Mouse (Mus musculus): ENCODE results near the gene Tacr1. TPM values are rescaled to one million over a fixed set of nuclear protein-coding genes. Genes with fewer than 3 reads are reported as not detected.

The Tacr1 gene
- total RNA-seq, 2 experiments from 2014 or later, result not detected

DNA sequence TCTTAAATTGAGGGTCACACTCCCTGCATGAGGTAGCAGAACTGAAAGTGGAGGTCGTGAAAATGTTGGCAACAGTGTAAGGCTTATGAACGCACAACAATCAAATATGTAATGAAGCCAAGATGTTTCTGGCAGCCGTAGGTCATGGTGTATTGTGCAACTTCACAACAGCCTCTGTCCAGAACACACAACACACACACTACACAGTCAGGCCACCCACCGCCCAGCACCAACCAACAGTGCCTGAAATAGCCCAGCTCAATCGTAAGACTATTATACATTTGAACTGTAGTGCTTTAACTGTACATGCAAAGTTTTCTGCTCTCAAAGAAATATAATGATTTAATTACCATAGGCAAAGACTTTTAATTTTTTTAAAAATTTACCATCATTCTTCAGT is 120.4 kb downstream of the Tacr1 start:
- ATAC-seq (replicated peaks; ENCODE audit: poor library complexity), result no peak

DNA sequence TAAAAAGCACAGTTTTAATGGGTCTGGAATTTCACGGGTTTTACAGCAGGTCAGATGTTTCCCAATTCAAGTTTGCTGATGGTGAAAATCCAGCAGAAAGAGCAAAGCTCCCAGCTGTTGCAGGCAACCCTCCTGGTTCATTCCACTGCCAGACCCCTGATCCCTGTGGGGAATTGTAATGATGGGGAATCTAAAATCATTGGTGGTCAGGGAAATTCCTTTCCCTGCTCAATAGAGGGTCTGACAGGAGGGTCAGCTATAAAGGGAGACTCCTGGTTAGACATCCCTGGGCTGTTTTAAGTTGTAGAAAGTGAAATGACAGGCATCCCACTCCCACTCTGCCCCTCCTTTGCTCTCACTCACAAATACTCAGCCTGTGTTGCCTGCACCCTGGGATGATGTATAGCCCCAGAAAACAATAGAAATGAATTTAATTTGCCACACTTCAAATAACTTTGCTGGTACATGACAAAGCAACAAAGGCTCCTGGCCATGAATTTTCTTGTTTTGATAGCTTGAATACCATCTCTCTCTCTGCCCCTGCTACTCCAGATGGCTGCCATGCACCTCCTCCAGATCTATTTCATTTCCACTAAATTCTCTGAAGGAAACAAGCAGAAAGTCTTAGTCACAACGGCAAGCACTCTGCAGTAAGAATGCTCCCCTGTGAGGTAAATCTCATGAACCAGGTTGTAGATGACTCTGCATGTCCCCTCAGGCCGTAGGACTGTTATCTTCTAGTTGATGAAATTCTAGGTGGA is 123.2 kb downstream of the Tacr1 start:
- ATAC-seq (replicated peaks; ENCODE audit: poor library complexity), result no peak

- no peak for ATAC-seq (replicated peaks; ENCODE audit: poor library complexity)
These were observed 126.5 kb downstream of the Tacr1 start for GRCm38 (mm10) chr6:82528631-82529030.

- ATAC-seq (replicated peaks; ENCODE audit: poor library complexity), result no peak
These were observed 134.5 kb downstream of the Tacr1 start for GRCm38 (mm10) chr6:82536641-82537040.

- no peak for ATAC-seq (replicated peaks; ENCODE audit: poor library complexity)
These were observed 147.1 kb downstream of the Tacr1 start for GRCm38 (mm10) chr6:82549270-82549669.

GRCm38 (mm10) chr6:82575445-82575844 is 173.3 kb downstream of the Tacr1 start:
- no peak for ATAC-seq (replicated peaks; ENCODE audit: poor library complexity)

DNA sequence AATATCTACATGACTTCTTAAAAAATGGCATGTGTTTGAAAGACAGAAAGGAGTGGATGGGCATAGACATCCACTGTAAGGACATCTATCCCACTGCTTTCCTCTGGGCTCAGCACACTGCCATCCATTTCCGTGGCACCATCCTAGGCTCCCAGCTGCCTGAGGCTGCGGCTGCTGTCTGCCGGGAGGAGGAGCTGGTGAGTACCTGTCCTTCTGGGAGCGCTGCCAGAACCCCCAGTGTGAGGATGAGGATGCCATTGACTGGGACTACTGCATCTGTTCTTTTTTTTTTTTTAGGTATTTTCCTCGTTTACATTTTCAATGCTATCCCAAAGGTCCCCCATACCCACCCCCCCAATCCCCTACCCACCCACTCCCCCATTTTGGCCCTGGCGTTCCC is 183.3 kb downstream of the Tacr1 start:
- no peak for ATAC-seq (replicated peaks; ENCODE audit: poor library complexity)

- no peak for ATAC-seq (replicated peaks; ENCODE audit: poor library complexity)
These were observed 187.3 kb downstream of the Tacr1 start for GRCm38 (mm10) chr6:82589387-82589786.

DNA sequence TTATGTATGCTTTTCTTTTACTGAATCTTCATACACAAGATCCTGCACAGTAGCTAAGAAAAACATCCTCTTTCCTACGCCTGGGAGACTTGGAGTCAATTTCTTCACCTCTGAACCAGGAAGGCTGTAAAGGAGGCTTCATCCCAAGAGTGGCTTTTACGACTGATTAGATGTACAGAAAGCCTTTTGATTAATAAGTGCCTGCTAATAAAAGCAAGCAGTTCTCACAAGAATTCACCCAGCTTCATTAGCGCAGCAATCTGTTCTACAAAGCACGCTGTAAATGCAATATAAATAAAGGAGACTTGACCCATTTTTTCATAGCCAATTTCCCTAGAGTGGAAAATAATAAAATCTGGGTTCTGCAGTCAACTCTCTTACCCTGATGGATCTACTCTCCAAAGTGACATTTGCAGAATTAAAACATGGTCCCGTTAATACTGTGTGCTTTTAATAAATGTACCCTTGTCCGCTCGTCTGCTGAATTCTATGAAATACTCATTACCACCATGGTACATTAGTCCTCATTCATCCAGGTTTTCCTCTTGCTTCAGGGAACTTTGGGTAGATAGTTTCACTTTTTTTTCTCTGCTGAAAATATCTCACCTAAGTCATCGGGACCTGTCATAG is 193.4 kb downstream of the Tacr1 start:
- ATAC-seq (replicated peaks; ENCODE audit: poor library complexity), result no peak

DNA sequence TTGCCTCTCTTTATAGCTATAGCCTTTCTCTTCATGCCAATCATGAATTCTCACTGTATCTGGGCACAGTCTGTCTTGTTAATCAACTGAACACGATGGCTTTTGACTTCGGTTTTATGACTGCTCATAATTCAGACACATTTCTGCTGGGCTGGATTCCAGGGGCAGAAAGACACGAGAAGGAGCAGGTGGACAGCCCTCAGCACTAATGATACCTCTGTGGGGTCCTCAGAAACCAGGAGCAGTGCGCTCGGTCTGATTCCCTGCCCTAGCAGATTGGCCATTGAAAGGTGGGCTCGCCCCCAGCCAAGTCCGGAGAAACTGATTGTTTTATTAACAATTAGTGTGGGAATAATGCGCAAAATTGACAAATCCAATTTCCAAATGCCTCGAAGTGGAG is 201.1 kb downstream of the Tacr1 start:
- ATAC-seq (replicated peaks; ENCODE audit: poor library complexity), result no peak

- peak; percentile 66 for ATAC-seq (replicated peaks; ENCODE audit: poor library complexity)
These were observed 201.5 kb downstream of the Tacr1 start for GRCm38 (mm10) chr6:82603665-82604064.

GRCm38 (mm10) chr6:82604791-82605190 is 202.7 kb downstream of the Tacr1 start:
- ATAC-seq (replicated peaks; ENCODE audit: poor library complexity), result no peak

GRCm38 (mm10) chr6:82608756-82609155 is 206.6 kb downstream of the Tacr1 start:
- ATAC-seq (replicated peaks; ENCODE audit: poor library complexity), result no peak

GRCm38 (mm10) chr6:82609339-82609926 is 207.3 kb downstream of the Tacr1 start:
- ATAC-seq (replicated peaks; ENCODE audit: poor library complexity), result no peak

Measured in megakaryocyte progenitor cell, adult 5-6 weeks (primary cell).